9 mouse cellular contexts compared by ENCODE assay signal in genomic region chr2:118897392-118897791, GRCm38 (mm10). TPM values are rescaled to one million over a fixed set of nuclear protein-coding genes. Genes with fewer than 3 reads are reported as not detected.
DNase-seq lines count a peak whose midpoint lies in the region; ATAC-seq and TF ChIP-seq lines count a peak whose summit lies in the region.
"Had no signal": no experiment of that assay in that cellular context is flagged by ENCODE, and none has a peak within 500 bp of the region (broad histone marks: within the 10 kb centered on the region; RNA-seq: fewer than 3 reads in every experiment).

No protein-coding gene starts in this region.

- peaks cover 18% of the 10 kb centered on the region; the same call in 1 of the 2 replicates for H3K4me1 ChIP-seq in spleen, adult 2 months (ENCODE audit: control insufficient read depth, insufficient read depth, insufficient read length)
- peaks cover 42% of the 10 kb centered on the region for H3K4me1 ChIP-seq in limb, embryonic 15.5 days
- peaks cover 19% of the 10 kb centered on the region for H3K4me1 ChIP-seq in stomach, embryonic 16.5 days (ENCODE audit: control insufficient read depth, insufficient read depth, low read length)

- no peak for TF ChIP-seq CTCF in spleen, adult 2 months (IDR thresholded peaks at IDR 0.05; ENCODE audit: extremely low read depth, insufficient read depth, insufficient read length, insufficient replicate concordance)

- 0 out of 2 replicates have a peak overlapping the region, but pooled peaks have one; percentile 29 for H3K9ac ChIP-seq in limb, embryonic 15.5 days
- peak overlapping the region; percentile 56; the same call in 1 of the 2 replicates for H3K9ac ChIP-seq in stomach, embryonic 16.5 days (ENCODE audit: low read length)

- no peaks in the 10 kb centered on the region for H3K36me3 ChIP-seq in spleen, adult 2 months (ENCODE audit: control insufficient read depth, insufficient read depth, low read length)
- no peaks in the 10 kb centered on the region for H3K36me3 ChIP-seq in limb, embryonic 15.5 days
- no peaks in the 10 kb centered on the region for H3K36me3 ChIP-seq in stomach, embryonic 16.5 days (ENCODE audit: control insufficient read depth, insufficient read depth, low read length)

- H3K9me3 ChIP-seq in limb, embryonic 15.5 days, result no peaks in the 10 kb centered on the region
- no peaks in the 10 kb centered on the region for H3K9me3 ChIP-seq in stomach, embryonic 16.5 days (replicated peaks; ENCODE audit: control insufficient read depth, low read length)

- peak; percentile 18 for DNase-seq in embryo, embryonic 11 days
- no peak for DNase-seq in embryo, embryonic 10.5 days (ENCODE audit: low spot score)
- DNase-seq in spleen, adult 2 months (ENCODE audit: low read depth in 1 of 2, low spot score in 2 of 2), result no peak
- DNase-seq in spleen, postnatal 36 days (ENCODE audit: low spot score in 2 of 2), result no peak
- DNase-seq in thymus, postnatal 10 days (ENCODE audit: low spot score in 2 of 2), result no peak
- no peak for DNase-seq in kidney, postnatal 4 days
- DNase-seq: kidney, postnatal 10 days had no signal

- peaks cover 8% of the 10 kb centered on the region for H3K27me3 ChIP-seq in spleen, adult 2 months (ENCODE audit: control insufficient read depth, insufficient read depth, low read length)
- peaks cover 71% of the 10 kb centered on the region for H3K27me3 ChIP-seq in limb, embryonic 15.5 days
- H3K27me3 ChIP-seq in stomach, embryonic 16.5 days (ENCODE audit: control insufficient read depth, insufficient read depth, low read length), result peaks cover 59% of the 10 kb centered on the region

- no peak for TF ChIP-seq POLR2A in spleen, adult 2 months (IDR thresholded peaks at IDR 0.05; ENCODE audit: low read depth, low read length)

- H3K4me2 ChIP-seq in limb, embryonic 15.5 days, result peak overlapping the region; percentile 94
- peak overlapping the region; percentile 80 for H3K4me2 ChIP-seq in stomach, embryonic 16.5 days (ENCODE audit: low read depth, low read length)

- no peak for ATAC-seq in limb, embryonic 15.5 days (ENCODE audit: insufficient number of reproducible peaks, low FRiP score, low TSS enrichment, low read depth)
- no peak for ATAC-seq in stomach, embryonic 16.5 days (ENCODE audit: insufficient read depth, low FRiP score)

- H3K27ac ChIP-seq in spleen, adult 2 months (ENCODE audit: insufficient read depth, low read length), result no peak overlapping the region
- no peak overlapping the region for H3K27ac ChIP-seq in limb, embryonic 15.5 days
- H3K27ac ChIP-seq in stomach, embryonic 16.5 days (ENCODE audit: low read length), result no peak overlapping the region

- WGBS in spleen, adult 2 months, result 11% methylated on average over 7 of the region's 7 CpGs
- WGBS in limb, embryonic 15.5 days, result 3% methylated on average over 7 of the region's 7 CpGs
- WGBS in stomach, embryonic 16.5 days, result 6% methylated on average over 7 of the region's 7 CpGs

- peak overlapping the region; percentile 51 for H3K4me3 ChIP-seq in spleen, adult 2 months (ENCODE audit: extremely low read depth, insufficient read depth, insufficient read length)
- H3K4me3 ChIP-seq in limb, embryonic 15.5 days, result peak overlapping the region; percentile 50
- H3K4me3 ChIP-seq in stomach, embryonic 16.5 days (replicated peaks; ENCODE audit: low read length), result peak overlapping the region; percentile 49; the same call in 1 of the 2 replicates

RNA-seq across cellular contexts. Expression of gene Bahd1, which starts 2.8 kb away (rescaled TPM):
- polyA plus RNA-seq in spleen, adult 2 months (2012; rRNA removed), result 22.2 and 26.0 TPM in 2 replicates
- polyA plus RNA-seq in limb, embryonic 15.5 days (2015; fragmentation: Nextera tagmentation; extraction: Ambion mirVana), result 5.7 and 6.4 TPM in 2 replicates
- polyA plus RNA-seq in stomach, embryonic 16.5 days (2015; fragmentation: Nextera tagmentation; extraction: Ambion mirVana), result 3.4 and 3.6 TPM in 2 replicates

RNA-seq across cellular contexts. Expression of gene Chst14, which starts 28.9 kb away (rescaled TPM):
- polyA plus RNA-seq in spleen, adult 2 months (2012; rRNA removed), result 7.0 and 8.2 TPM in 2 replicates
- 41.2 and 47.0 TPM in 2 replicates for polyA plus RNA-seq in limb, embryonic 15.5 days (2015; fragmentation: Nextera tagmentation; extraction: Ambion mirVana)
- 20.1 and 21.1 TPM in 2 replicates for polyA plus RNA-seq in stomach, embryonic 16.5 days (2015; fragmentation: Nextera tagmentation; extraction: Ambion mirVana)

RNA-seq across cellular contexts. Expression of gene Ivd, which starts 35.6 kb away (rescaled TPM):
- 31.1 and 36.7 TPM in 2 replicates for polyA plus RNA-seq in spleen, adult 2 months (2012; rRNA removed)
- polyA plus RNA-seq in limb, embryonic 15.5 days (2015; fragmentation: Nextera tagmentation; extraction: Ambion mirVana), result 66.7 and 70.7 TPM in 2 replicates
- polyA plus RNA-seq in stomach, embryonic 16.5 days (2015; fragmentation: Nextera tagmentation; extraction: Ambion mirVana), result 64.3 and 65.4 TPM in 2 replicates
